Mouse (Mus musculus) fibroblast of lung, adult 2 months (primary cell): ENCODE data around the gene Olfr1392.

Source experiments
- DNase-seq: peaks from one replicate; pipeline ENCODE4 v3.0.0-alpha.2; 2011; ENCODE audit warnings: low read depth

Gene Olfr1392

GRCm38 (mm10) chr11:49322442-49322841, 37.4 kb downstream of the Olfr1392 start, which contains the start of gene Olfr1391:
Gene Olfr1391 (plus strand): TSS chr11:49322742.
- no peak for DNase-seq

GRCm38 (mm10) chr11:49326726-49327125, 41.6 kb downstream of the Olfr1392 start:
- DNase-seq, result no peak

- no peak for DNase-seq
Measured at GRCm38 (mm10) chr11:49329686-49330085, 44.6 kb downstream of the Olfr1392 start.

- no peak for DNase-seq
Measured at GRCm38 (mm10) chr11:49334888-49335287, 49.8 kb downstream of the Olfr1392 start, which contains the start of gene Olfr1390. Gene Olfr1390 (plus strand): TSS chr11:49335188.

- DNase-seq, result peak; percentile 29
Measured at GRCm38 (mm10) chr11:49337150-49337832, 52.2 kb downstream of the Olfr1392 start.
